Mouse (Mus musculus) left cerebral cortex, adult 9 months (tissue): Measurements from ENCODE around the gene Cox17.
"Not testable (repeated sequence)": the region's sequence is repeated elsewhere in the genome, so short reads cannot be mapped to it uniquely, and the experiment has no call there.

Source experiments
- DNase-seq, 2 experiments: peaks; one replicate each; pipeline ENCODE4 v3.0.0; 2022; ENCODE audit warnings: low spot score in 2 of 2

Gene Cox17

GRCm38 (mm10) chr16:38346529-38347325, at the start of gene Cox17, which contains the start of gene Gm21987:
Gene Cox17, plus strand, starts transcription at chr16:38346991.
Gene Gm21987, plus strand, starts transcription at chr16:38347040.
- peak; percentile 92 to 95 for DNase-seq

- no peak for DNase-seq
Measured at GRCm38 (mm10) chr16:38298410-38298809, 48.4 kb upstream of the Cox17 start.

- DNase-seq = no peak
Measured at GRCm38 (mm10) chr16:38302367-38302766, 44.4 kb upstream of the Cox17 start.

GRCm38 (mm10) chr16:38304460-38305194, 42.2 kb upstream of the Cox17 start:
- no peak for DNase-seq

GRCm38 (mm10) chr16:38306571-38307220, 40.1 kb upstream of the Cox17 start:
- no peak for DNase-seq

GRCm38 (mm10) chr16:38307221-38307605, 39.6 kb upstream of the Cox17 start:
- no peak for DNase-seq

GRCm38 (mm10) chr16:38307651-38308050, 39.1 kb upstream of the Cox17 start:
- no peak for DNase-seq

- no peak for DNase-seq
Measured at GRCm38 (mm10) chr16:38308195-38308594, 38.6 kb upstream of the Cox17 start.

GRCm38 (mm10) chr16:38318492-38318891, 28.3 kb upstream of the Cox17 start:
- no peak for DNase-seq

- DNase-seq = no peak
Measured at GRCm38 (mm10) chr16:38319087-38319486, 27.7 kb upstream of the Cox17 start.

- DNase-seq = peak; percentile 22 to 67
Measured at GRCm38 (mm10) chr16:38321452-38321935, 25.3 kb upstream of the Cox17 start.

- DNase-seq = no peak
Measured at GRCm38 (mm10) chr16:38324311-38324710, 22.5 kb upstream of the Cox17 start.

GRCm38 (mm10) chr16:38326778-38327397, 19.9 kb upstream of the Cox17 start:
- DNase-seq = no peak

- no peak for DNase-seq
Measured at GRCm38 (mm10) chr16:38329340-38329739, 17.5 kb upstream of the Cox17 start.

GRCm38 (mm10) chr16:38334431-38334830, 12.4 kb upstream of the Cox17 start:
- no peak for DNase-seq

GRCm38 (mm10) chr16:38338077-38338476, 8.7 kb upstream of the Cox17 start:
- DNase-seq = not testable (repeated sequence)

- DNase-seq = peak; percentile 28 to 67
Measured at GRCm38 (mm10) chr16:38341396-38342324, 5.1 kb upstream of the Cox17 start, which contains the start of gene Maats1. Gene Maats1, minus strand, starts transcription at chr16:38342143.

GRCm38 (mm10) chr16:38344941-38345725, 1.7 kb upstream of the Cox17 start:
- DNase-seq = no peak

GRCm38 (mm10) chr16:38347588-38347987, 797 bp downstream of the Cox17 start:
- DNase-seq = no peak
